Mouse (Mus musculus): Measurements from ENCODE around the gene Col5a3.

- no peak for TF ChIP-seq CTCF (conservative IDR thresholded peaks at IDR 0.05; ENCODE audit: low read length)
- no peak for TF ChIP-seq NANOG (IDR thresholded peaks at IDR 0.05; ENCODE audit: borderline replicate concordance, low read length)
Observed at GRCm38 (mm10) chr9:20746017-20746660, 68.7 kb downstream of the Col5a3 start, which contains the start of gene Olfm2.
